Mouse (Mus musculus): ENCODE measurements around the gene Fbf1. TPM values are rescaled to one million over a fixed set of nuclear protein-coding genes. Genes with fewer than 3 reads are reported as not detected.

Fbf1 gene
- polyA plus RNA-seq, 1 experiment from 2014 or later, result 58.5 TPM

Other genes with a start within 250 kb of the Fbf1 start
- 56.1 and 62.4 TPM in 2 replicates for gene Sap30bp, start 234.9 kb downstream of the Fbf1 start, polyA plus RNA-seq (2015; fragmentation: Nextera tagmentation; extraction: Ambion mirVana)
- 24.4 and 29.6 TPM in 2 replicates for gene Recql5, start 234.7 kb downstream of the Fbf1 start, polyA plus RNA-seq (2015; fragmentation: Nextera tagmentation; extraction: Ambion mirVana)
- gene Itgb4, start 193.5 kb downstream of the Fbf1 start, polyA plus RNA-seq (2015; fragmentation: Nextera tagmentation; extraction: Ambion mirVana), result 0.21 and 0.38 TPM in 2 replicates
- 74.8 and 86.1 TPM in 2 replicates for gene Galk1, start 155.4 kb downstream of the Fbf1 start, polyA plus RNA-seq (2015; fragmentation: Nextera tagmentation; extraction: Ambion mirVana)
- 2,689 and 2,766 TPM in 2 replicates for gene H3f3b, start 140.2 kb downstream of the Fbf1 start, polyA plus RNA-seq (2015; fragmentation: Nextera tagmentation; extraction: Ambion mirVana)
- gene Unk, start 137.8 kb downstream of the Fbf1 start, polyA plus RNA-seq (2015; fragmentation: Nextera tagmentation; extraction: Ambion mirVana), result 38.0 and 42.3 TPM in 2 replicates
- gene Unc13d, start 90.2 kb downstream of the Fbf1 start, polyA plus RNA-seq (2015; fragmentation: Nextera tagmentation; extraction: Ambion mirVana), result 0.84 and 0.98 TPM in 2 replicates
- 114 and 115 TPM in 2 replicates for gene Wbp2, start 81.2 kb downstream of the Fbf1 start, polyA plus RNA-seq (2015; fragmentation: Nextera tagmentation; extraction: Ambion mirVana)
- 2.7 and 2.8 TPM in 2 replicates for gene Trim47, start 41.0 kb downstream of the Fbf1 start, polyA plus RNA-seq (2015; fragmentation: Nextera tagmentation; extraction: Ambion mirVana)
- 1.2 and 1.6 TPM in 2 replicates for gene Trim65, start 37.0 kb downstream of the Fbf1 start, polyA plus RNA-seq (2015; fragmentation: Nextera tagmentation; extraction: Ambion mirVana)
- gene Mrpl38, start 29.3 kb downstream of the Fbf1 start, polyA plus RNA-seq (2015; fragmentation: Nextera tagmentation; extraction: Ambion mirVana), result 79.8 and 86.1 TPM in 2 replicates
- gene Ten1, start 30.7 kb upstream of the Fbf1 start, polyA plus RNA-seq (2015; fragmentation: Nextera tagmentation; extraction: Ambion mirVana), result 75.3 and 81.6 TPM in 2 replicates
- gene Acox1, start 30.9 kb upstream of the Fbf1 start, polyA plus RNA-seq (2015; fragmentation: Nextera tagmentation; extraction: Ambion mirVana), result 35.0 and 43.3 TPM in 2 replicates
- gene Evpl, start 69.9 kb upstream of the Fbf1 start, polyA plus RNA-seq (2015; fragmentation: Nextera tagmentation; extraction: Ambion mirVana), result 0.12 and 0.14 TPM in 2 replicates
- 71.8 and 72.1 TPM in 2 replicates for gene Srp68, start 106.1 kb upstream of the Fbf1 start, polyA plus RNA-seq (2015; fragmentation: Nextera tagmentation; extraction: Ambion mirVana)
- gene Galr2, start 112.8 kb upstream of the Fbf1 start, polyA plus RNA-seq (2015; fragmentation: Nextera tagmentation; extraction: Ambion mirVana), result 0.09 and 0.16 TPM in 2 replicates
- 88.9 and 89.2 TPM in 2 replicates for gene Exoc7, start 139.1 kb upstream of the Fbf1 start, polyA plus RNA-seq (2015; fragmentation: Nextera tagmentation; extraction: Ambion mirVana)
- 8.1 and 10.6 TPM in 2 replicates for gene Foxj1, start 167.2 kb upstream of the Fbf1 start, polyA plus RNA-seq (2015; fragmentation: Nextera tagmentation; extraction: Ambion mirVana)
- gene Rnf157, start 244.9 kb upstream of the Fbf1 start, polyA plus RNA-seq (2015; fragmentation: Nextera tagmentation; extraction: Ambion mirVana), result 18.1 and 20.6 TPM in 2 replicates

Data from forebrain, embryonic 13.5 days (tissue).